Mouse (Mus musculus) gastrocnemius, postnatal 10 days (tissue): ENCODE measurements around the gene Hist1h4i. TPM values are rescaled to one million over a fixed set of nuclear protein-coding genes. Genes with fewer than 3 reads are reported as not detected.
A peak's percentile ranks its signal among the peaks of the same experiment; 100 is the strongest.
"Not testable (repeated sequence)": the region's sequence is repeated elsewhere in the genome, so short reads cannot be mapped to it uniquely, and the experiment has no call there.

Experiments used
- DNase-seq: peaks from one replicate; pipeline ENCODE4 v3.0.0; 2021; ENCODE audit warnings: mixed read lengths
- long read RNA-seq, 2 experiments: library from polyadenylated mRNA; stranded (forward); transcript quantifications; one replicate each; pipeline ENCODE4 v2.0.0; 2021
- total RNA-seq, 2 experiments: library from RNA; stranded (reverse); gene quantifications; 2 replicates each; pipeline ENCODE4 v1.2.3; 2021

Gene Hist1h4i
- 10 to 100 TPM; 77.9 to 89.2 TPM for total RNA-seq
- long read RNA-seq, experiment 1, partial matches to known transcripts, result 0 of 1 reads
- long read RNA-seq, experiment 1, other reads (novel, unspliced or antisense), result 0 of 1 reads
- long read RNA-seq, experiment 2, transcript Hist1h4i-201 (1 exons, 727 nt), result major isoform, 7 of 7 reads
- long read RNA-seq, experiment 2, partial matches to known transcripts, result 0 of 7 reads
- long read RNA-seq, experiment 2, other reads (novel, unspliced or antisense), result 0 of 7 reads

- peak; percentile 90 for DNase-seq
Observed at GRCm38 (mm10) chr13:22041142-22041536, at the start of gene Hist1h4i. Hist1h4i (minus strand) TSS chr13:22041362.

DNA sequence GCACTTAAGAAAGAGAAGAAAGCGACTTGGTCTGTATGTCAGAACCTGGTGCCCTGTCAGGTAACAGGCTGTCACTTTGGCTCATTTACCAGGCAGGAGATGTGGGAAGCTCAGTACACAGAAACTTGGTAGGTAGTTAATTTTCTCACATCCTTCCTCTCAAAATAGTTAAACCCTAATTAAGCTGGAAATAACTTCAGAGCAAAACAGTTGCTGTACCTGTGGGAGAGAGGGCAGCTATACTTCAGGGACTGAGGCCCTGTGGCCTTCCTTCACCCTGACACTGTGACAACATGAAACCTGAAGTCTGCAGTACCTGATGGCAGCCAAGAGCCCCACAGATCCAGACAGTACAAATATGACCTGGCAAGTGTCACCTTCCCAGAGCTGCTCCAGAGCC is 43.0 kb upstream of the Hist1h4i start, which contains the start of gene Vmn1r188:
Vmn1r188 (plus strand) TSS at position 301 of the 400 bp plus-strand sequence.
- DNase-seq, result not testable (repeated sequence)

DNA sequence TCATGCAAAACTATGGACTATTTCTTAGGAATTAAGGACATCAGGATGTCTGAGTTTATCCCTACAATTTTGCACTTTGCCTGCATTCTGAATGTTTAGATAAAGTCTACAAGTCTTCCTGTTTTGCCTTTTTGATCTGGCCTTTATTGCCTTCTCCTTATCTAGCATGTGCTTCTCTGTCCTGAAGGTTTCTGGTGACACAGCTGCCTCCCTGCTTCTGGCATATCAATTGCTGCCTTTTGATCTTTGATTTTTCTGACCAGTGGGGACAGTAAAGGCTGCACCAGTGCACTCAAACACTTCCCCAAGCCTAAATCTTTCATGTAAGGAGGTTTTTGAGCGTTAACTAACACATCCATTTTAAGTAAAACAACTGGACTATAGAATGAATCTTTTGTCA is 22.3 kb upstream of the Hist1h4i start:
- DNase-seq, result no peak

- DNase-seq, result no peak
Observed at GRCm38 (mm10) chr13:22061422-22061821, 20.3 kb upstream of the Hist1h4i start.

GRCm38 (mm10) chr13:22053754-22054153 is 12.6 kb upstream of the Hist1h4i start:
- no peak for DNase-seq

GRCm38 (mm10) chr13:22051523-22051859 is 10.3 kb upstream of the Hist1h4i start:
- no peak for DNase-seq

DNA sequence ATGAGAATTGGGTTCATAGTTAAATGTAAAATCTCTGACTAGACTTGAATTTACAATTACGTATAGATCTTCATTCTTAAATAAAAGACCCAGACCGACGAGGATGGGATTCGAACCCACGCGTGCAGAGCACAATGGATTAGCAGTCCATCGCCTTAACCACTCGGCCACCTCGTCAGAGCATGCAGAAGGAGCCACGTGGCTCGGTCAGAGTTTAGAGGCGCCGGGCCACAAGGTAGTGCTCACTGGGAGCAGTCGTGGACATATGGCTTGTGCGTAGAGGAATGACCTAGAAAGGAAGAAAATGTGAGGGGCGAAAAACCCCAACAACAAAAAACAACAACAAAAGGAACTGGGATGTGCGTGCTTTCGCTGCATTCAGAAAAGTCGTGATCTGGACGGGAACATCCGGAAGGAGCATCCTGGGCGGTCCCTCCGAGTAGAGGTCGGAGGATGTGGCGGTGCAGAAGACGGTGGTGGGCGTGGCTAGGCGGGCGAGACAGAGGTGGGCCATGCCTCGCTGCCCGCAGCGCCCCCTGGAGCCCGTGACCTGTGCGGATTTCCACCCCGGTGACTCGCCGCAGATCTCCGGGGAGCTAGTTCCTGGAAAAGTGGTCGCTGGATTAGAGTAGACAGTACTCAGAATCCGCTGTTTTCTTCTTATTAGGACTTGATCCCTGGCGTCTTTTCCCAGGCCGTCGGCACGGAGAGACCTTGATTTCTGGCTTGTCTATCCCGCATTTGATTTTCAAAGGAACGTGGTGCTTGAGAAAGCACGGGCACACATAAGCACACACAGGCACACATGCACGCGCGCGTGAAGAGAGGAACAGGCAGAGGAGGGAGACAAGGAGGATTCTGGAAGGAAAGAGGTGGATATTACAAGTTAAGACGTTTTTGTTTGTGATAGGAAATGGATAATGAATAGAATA is 9.7 kb upstream of the Hist1h4i start:
- peak; percentile 83 for DNase-seq

GRCm38 (mm10) chr13:22049737-22050440 is 8.7 kb upstream of the Hist1h4i start:
- no peak for DNase-seq

GRCm38 (mm10) chr13:22049041-22049440 is 7.9 kb upstream of the Hist1h4i start:
- no peak for DNase-seq

DNA sequence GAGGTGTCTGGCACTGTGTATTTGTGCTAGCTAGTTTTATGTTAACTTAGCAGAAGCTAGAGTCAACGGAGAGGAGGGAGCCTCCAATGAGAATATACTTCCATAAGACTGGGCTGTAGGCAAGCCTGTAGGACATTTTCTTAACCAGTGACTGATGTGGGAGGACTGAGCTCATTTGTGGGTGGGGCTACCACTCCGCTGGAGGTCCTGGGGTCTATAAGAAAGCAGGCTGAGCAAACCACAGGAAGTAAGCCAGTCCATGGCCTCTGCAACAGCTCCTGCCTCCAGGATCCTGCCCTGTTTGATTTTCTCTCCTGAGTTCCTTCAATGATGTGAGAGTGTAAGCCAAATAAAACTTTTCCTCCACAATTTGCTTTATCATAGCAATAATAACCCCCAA is 4.1 kb upstream of the Hist1h4i start:
- DNase-seq, result no peak

DNA sequence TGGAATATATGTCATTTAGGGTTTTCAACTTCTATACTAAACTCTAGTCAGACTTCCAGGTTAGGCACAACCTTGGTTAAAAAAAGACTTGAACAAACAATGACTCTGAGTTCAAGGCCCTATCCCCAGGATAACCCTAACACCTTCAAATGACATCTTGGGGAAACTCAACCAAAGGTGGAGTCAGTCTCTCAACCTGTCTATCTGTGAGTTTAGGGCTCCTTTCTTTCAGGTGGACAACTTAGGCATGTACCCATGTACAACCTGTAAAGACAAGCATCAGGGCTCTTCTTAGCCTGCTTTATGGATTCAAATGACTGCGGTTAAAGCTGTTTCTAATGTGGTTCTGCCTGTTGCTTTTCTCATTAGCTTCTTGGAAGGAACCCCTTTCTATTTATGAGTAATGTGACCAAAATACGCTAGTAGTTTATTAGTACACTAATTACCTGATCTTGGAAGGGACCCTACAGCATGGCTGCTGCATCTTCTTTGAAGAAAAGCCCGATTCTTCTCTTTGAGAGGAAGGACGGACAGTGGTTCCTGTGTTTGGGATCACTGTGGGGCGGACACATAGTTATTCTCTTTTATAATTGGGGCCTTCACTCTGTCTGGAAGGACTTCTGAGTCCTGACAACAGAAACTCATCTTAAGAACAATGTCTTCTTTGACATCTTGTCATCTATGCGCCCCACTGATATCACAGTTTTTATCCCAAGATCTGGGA is 3.4 kb upstream of the Hist1h4i start:
- no peak for DNase-seq

- DNase-seq, result no peak
Observed at GRCm38 (mm10) chr13:22043503-22044431, 2.6 kb upstream of the Hist1h4i start.

DNA sequence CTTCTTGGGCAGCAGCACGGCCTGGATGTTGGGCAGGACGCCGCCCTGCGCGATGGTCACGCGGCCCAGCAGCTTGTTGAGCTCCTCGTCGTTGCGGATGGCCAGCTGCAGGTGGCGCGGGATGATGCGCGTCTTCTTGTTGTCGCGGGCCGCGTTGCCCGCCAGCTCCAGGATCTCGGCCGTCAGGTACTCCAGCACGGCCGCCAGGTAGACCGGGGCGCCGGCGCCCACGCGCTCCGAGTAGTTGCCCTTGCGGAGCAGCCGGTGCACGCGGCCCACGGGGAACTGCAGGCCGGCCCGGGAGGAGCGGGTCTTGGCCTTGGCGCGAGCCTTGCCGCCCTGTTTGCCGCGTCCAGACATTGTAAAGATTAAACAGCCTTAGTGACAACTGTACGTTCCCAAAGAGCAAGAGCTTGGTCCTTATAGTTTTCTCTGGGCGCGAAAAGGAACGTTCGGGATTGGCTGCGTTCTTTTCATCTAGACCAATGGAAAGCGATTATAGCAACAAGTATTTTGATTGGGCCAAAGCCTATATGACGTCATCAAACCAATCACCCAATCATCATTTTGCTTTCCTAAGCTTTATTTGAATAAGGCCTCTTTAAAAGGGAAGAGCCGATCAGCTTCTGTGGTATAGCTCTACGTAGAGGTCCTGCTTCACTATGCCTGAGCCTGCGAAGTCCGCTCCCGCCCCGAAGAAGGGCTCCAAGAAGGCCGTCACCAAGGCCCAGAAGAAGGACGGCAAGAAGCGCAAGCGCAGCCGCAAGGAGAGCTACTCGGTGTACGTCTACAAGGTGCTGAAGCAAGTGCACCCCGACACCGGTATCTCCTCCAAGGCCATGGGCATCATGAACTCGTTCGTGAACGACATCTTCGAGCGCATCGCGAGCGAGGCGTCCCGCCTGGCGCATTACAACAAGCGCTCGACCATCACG is 1.7 kb upstream of the Hist1h4i start, which contains the start of the genes Hist1h2ag and Hist1h2bj:
Hist1h2ag (minus strand) TSS at position 377 of the 935 bp plus-strand sequence.
Hist1h2bj (plus strand) TSS at position 647 of the 935 bp plus-strand sequence.
- DNase-seq, result peak; percentile 53

GRCm38 (mm10) chr13:22041651-22042567 is 747 bp upstream of the Hist1h4i start:
- DNase-seq, result no peak

GRCm38 (mm10) chr13:22040464-22041141 is 559 bp downstream of the Hist1h4i start:
- DNase-seq, result no peak

- DNase-seq, result no peak
Observed at GRCm38 (mm10) chr13:22039951-22040463, 1.2 kb downstream of the Hist1h4i start.

- DNase-seq, result no peak
Observed at GRCm38 (mm10) chr13:22039364-22039763, 1.8 kb downstream of the Hist1h4i start.

- no peak for DNase-seq
Observed at GRCm38 (mm10) chr13:22037415-22037814, 3.7 kb downstream of the Hist1h4i start.
